Mouse (Mus musculus) hindbrain, embryonic 14.5 days (tissue): Measurements from ENCODE around the gene Cntrob. TPM values are rescaled to one million over a fixed set of nuclear protein-coding genes. Genes with fewer than 3 reads are reported as not detected.

Experiments used
- ATAC-seq: fragments of 200-750 bp; cut with Nextera tagmentation; 2 replicates; pipeline ENCODE4 v1.8.0; 2017; ENCODE audit warnings: moderate number of reproducible peaks, mild to moderate bottlenecking, moderate TSS enrichment, moderate library complexity; ENCODE audit not compliant: low FRiP score
- DNase-seq: peaks from one replicate; pipeline ENCODE4 v3.0.0-alpha.2; 2015; ENCODE audit warnings: low spot score
- H3K27ac ChIP-seq: fragments of 300-500 bp; sonication (generic); 2 replicates; pipeline ENCODE4 v1.5.1; 2014; ENCODE audit warnings: mild to moderate bottlenecking, moderate library complexity
- H3K27me3 ChIP-seq: fragments of 300-500 bp; sonication (generic); 2 replicates; pipeline ENCODE4 v1.6.1; 2014; ENCODE audit warnings: mild to moderate bottlenecking, low read length, mixed read lengths; ENCODE audit not compliant: control insufficient read depth, insufficient read depth
- H3K36me3 ChIP-seq: fragments of 300-500 bp; sonication (generic); replicated peaks from 2 replicates; pipeline ENCODE4 v1.6.1; 2014; ENCODE audit not compliant: control insufficient read depth, insufficient read depth
- H3K4me1 ChIP-seq: fragments of 300-500 bp; sonication (generic); replicated peaks from 2 replicates; pipeline ENCODE4 v1.6.1; 2014; ENCODE audit warnings: antibody characterized with exemption, low read length, mixed read lengths; ENCODE audit not compliant: control insufficient read depth, insufficient read depth
- H3K4me2 ChIP-seq: fragments of 300-500 bp; sonication (generic); replicated peaks from 2 replicates; pipeline ENCODE4 v1.6.1; 2014; ENCODE audit warnings: mild to moderate bottlenecking, moderate library complexity
- H3K4me3 ChIP-seq: fragments of 300-500 bp; sonication (generic); replicated peaks from 2 replicates; pipeline ENCODE4 v1.5.1; 2014; ENCODE audit warnings: mild to moderate bottlenecking, low read length
- H3K9ac ChIP-seq: fragments of 300-500 bp; sonication (generic); 2 replicates; pipeline ENCODE4 v1.6.1; 2014
- H3K9me3 ChIP-seq: fragments of 300-500 bp; sonication (generic); 2 replicates; pipeline ENCODE4 v1.6.1; 2016; ENCODE audit warnings: low read length; ENCODE audit not compliant: control insufficient read depth
- WGBS: fragments of 180-500 bp; shearing (Covaris S2); extraction: QIAGEN DNeasy Blood & Tissue Kit; methylation state at CpG from one replicate; pipeline ENCODE4 v1.1.7; 2014; 5-methylcytosine and 5-hydroxymethylcytosine counted together
- polyA plus RNA-seq: library from polyadenylated mRNA; unstranded; fragments of >200 nt; fragmentation: Nextera tagmentation; extraction: Ambion mirVana; gene quantifications from 2 replicates; pipeline ENCODE4 v1.2.1, GENCODE M21; 2014

Gene Cntrob
- polyA plus RNA-seq, 1 experiment from 2014 or later, result 12.3 TPM

GRCm38 (mm10) chr11:69367616-69368355, 44.2 kb upstream of the Cntrob start:
- H3K9me3 ChIP-seq, result no peaks in the 10 kb centered on the region
- H3K4me3 ChIP-seq, result peak overlapping the region; percentile 100
- ATAC-seq (0 out of 2 replicates have a peak, but pooled peaks have one; percentile 1), DNase-seq (no peak)
- H3K27ac ChIP-seq, result peak overlapping the region; percentile 100
- peak overlapping the region; percentile 97 for H3K4me2 ChIP-seq
- H3K36me3 ChIP-seq, result peaks cover 17% of the 10 kb centered on the region
- under 1% methylated on average over 22 of the region's 22 CpGs for WGBS
- H3K27me3 ChIP-seq, result no peaks in the 10 kb centered on the region
- H3K4me1 ChIP-seq, result peaks cover 52% of the 10 kb centered on the region
- peak overlapping the region; percentile 100 for H3K9ac ChIP-seq

GRCm38 (mm10) chr11:69366855-69367615, 43.5 kb upstream of the Cntrob start:
- no peak for DNase-seq
- Histone ChIP-seq H3K4me2 (peak overlapping the region; percentile 97), H3K9me3 (no peaks in the 10 kb centered on the region), H3K4me1 (peaks cover 48% of the 10 kb centered on the region), H3K27ac (peak overlapping the region; percentile 100), H3K4me3 (peak overlapping the region; percentile 100), H3K27me3 (no peaks in the 10 kb centered on the region), H3K36me3 (peaks cover 25% of the 10 kb centered on the region), H3K9ac (peak overlapping the region; percentile 100)
- no peak for ATAC-seq
- WGBS, result 0% methylated on average over 22 of the region's 22 CpGs

GRCm38 (mm10) chr11:69366157-69366854, 42.7 kb upstream of the Cntrob start:
- DNase-seq, result peak; percentile 90
- peak overlapping the region; percentile 100 for H3K9ac ChIP-seq
- H3K9me3 ChIP-seq, result no peaks in the 10 kb centered on the region
- H3K27me3 ChIP-seq, result no peaks in the 10 kb centered on the region
- peaks cover 40% of the 10 kb centered on the region for H3K4me1 ChIP-seq
- peaks cover 32% of the 10 kb centered on the region for H3K36me3 ChIP-seq
- peak overlapping the region; percentile 100 for H3K4me3 ChIP-seq
- ATAC-seq, result peak; percentile 87
- H3K27ac ChIP-seq, result peak overlapping the region; percentile 100
- WGBS, result under 1% methylated on average over 26 of the region's 26 CpGs
- H3K4me2 ChIP-seq, result peak overlapping the region; percentile 97

- Histone ChIP-seq H3K27me3 (no peaks in the 10 kb centered on the region), H3K9me3 (no peaks in the 10 kb centered on the region), H3K27ac (peak overlapping the region; percentile 100), H3K4me1 (peaks cover 35% of the 10 kb centered on the region), H3K4me3 (peak overlapping the region; percentile 100), H3K9ac (peak overlapping the region; percentile 64), H3K4me2 (peak overlapping the region; percentile 97), H3K36me3 (peaks cover 38% of the 10 kb centered on the region)
- DNase-seq, result no peak
- 22% methylated on average over 6 of the region's 6 CpGs for WGBS
- no peak for ATAC-seq
Observed at GRCm38 (mm10) chr11:69365722-69366121, 42.1 kb upstream of the Cntrob start.

GRCm38 (mm10) chr11:69364910-69365309, 41.3 kb upstream of the Cntrob start:
- H3K9me3 ChIP-seq, result no peaks in the 10 kb centered on the region
- peak; percentile 49 for ATAC-seq
- peak overlapping the region; percentile 64 for H3K9ac ChIP-seq
- 2% methylated on average over 6 of the region's 6 CpGs for WGBS
- no peaks in the 10 kb centered on the region for H3K27me3 ChIP-seq
- DNase-seq, result peak; percentile 74
- H3K4me2 ChIP-seq, result peak overlapping the region; percentile 97
- peak overlapping the region; percentile 100 for H3K27ac ChIP-seq
- peaks cover 46% of the 10 kb centered on the region for H3K36me3 ChIP-seq
- peaks cover 32% of the 10 kb centered on the region for H3K4me1 ChIP-seq
- H3K4me3 ChIP-seq, result peak overlapping the region; percentile 4; the same call in 1 of the 2 replicates

- Histone ChIP-seq H3K9me3 (no peaks in the 10 kb centered on the region), H3K27ac (peak overlapping the region; percentile 100; the same call in 1 of the 2 replicates), H3K4me2 (peak overlapping the region; percentile 97), H3K36me3 (peaks cover 52% of the 10 kb centered on the region), H3K4me3 (no peak overlapping the region), H3K9ac (peak overlapping the region; percentile 18; the same call in 1 of the 2 replicates), H3K27me3 (no peaks in the 10 kb centered on the region), H3K4me1 (peaks cover 32% of the 10 kb centered on the region)
- no peak for ATAC-seq
- no peak for DNase-seq
- 52% methylated on average over 8 of the region's 8 CpGs for WGBS
Observed at GRCm38 (mm10) chr11:69364376-69364775, 40.8 kb upstream of the Cntrob start.

GRCm38 (mm10) chr11:69362479-69362878, 38.9 kb upstream of the Cntrob start:
- Histone ChIP-seq H3K9me3 (no peaks in the 10 kb centered on the region), H3K4me2 (no peak overlapping the region), H3K27ac (no peak overlapping the region), H3K4me3 (no peak overlapping the region), H3K4me1 (peaks cover 26% of the 10 kb centered on the region), H3K27me3 (no peaks in the 10 kb centered on the region), H3K36me3 (peaks cover 71% of the 10 kb centered on the region), H3K9ac (no peak overlapping the region)
- no peak for DNase-seq
- no peak for ATAC-seq
- WGBS, result 86% methylated on average over 2 of the region's 2 CpGs

- Histone ChIP-seq H3K4me3 (no peak overlapping the region), H3K4me1 (peaks cover 26% of the 10 kb centered on the region), H3K9ac (no peak overlapping the region), H3K27ac (no peak overlapping the region), H3K36me3 (peaks cover 75% of the 10 kb centered on the region), H3K27me3 (no peaks in the 10 kb centered on the region), H3K4me2 (no peak overlapping the region), H3K9me3 (no peaks in the 10 kb centered on the region)
- WGBS, result 40% methylated on average over 7 of the region's 7 CpGs
- DNase-seq (no peak), ATAC-seq (no peak)
Observed at GRCm38 (mm10) chr11:69362021-69362420, 38.4 kb upstream of the Cntrob start.

GRCm38 (mm10) chr11:69357690-69358089, 34.1 kb upstream of the Cntrob start:
- Histone ChIP-seq H3K9ac (no peak overlapping the region), H3K27ac (no peak overlapping the region), H3K9me3 (no peaks in the 10 kb centered on the region), H3K4me3 (no peak overlapping the region), H3K4me2 (no peak overlapping the region), H3K36me3 (peaks cover 100% of the 10 kb centered on the region), H3K27me3 (no peaks in the 10 kb centered on the region), H3K4me1 (no peaks in the 10 kb centered on the region)
- ATAC-seq, result no peak
- 95% methylated on average over 12 of the region's 12 CpGs for WGBS
- no peak for DNase-seq
